Mouse (Mus musculus): ENCODE results near the gene Cdh3. TPM values are rescaled to one million over a fixed set of nuclear protein-coding genes. Genes with fewer than 3 reads are reported as not detected.
A peak's percentile ranks its signal among the peaks of the same experiment; 100 is the strongest.

The Cdh3 gene
- polyA plus RNA-seq, 2 experiments, result 0.60 to 1.4 TPM

GRCm38 (mm10) chr8:106533709-106534108 lies 23.0 kb downstream of the Cdh3 start:
- Histone ChIP-seq H3K4me1 (replicated peaks; ENCODE audit: control insufficient read depth in 2 of 2, insufficient read depth in 2 of 2, low read length in 1 of 2) (peaks cover 0 to 2% of the 10 kb centered on the region in 2 experiments; a peak in 1 of 4 replicates), H3K27me3 (ENCODE audit: control insufficient read depth, insufficient read depth, low read length) (no peaks in the 10 kb centered on the region), H3K4me2 (ENCODE audit: low read depth) (no peak overlapping the region), H3K27ac (no peak overlapping the region), H3K4me3 (ENCODE audit: insufficient read depth in 1 of 2, low read depth in 2 of 2, low read length in 2 of 2) (no peak overlapping the region), H3K9ac (replicated peaks) (no peak overlapping the region), H3K9me3 (ENCODE audit: control insufficient read depth, low read length) (no peaks in the 10 kb centered on the region), H3K36me3 (replicated peaks; ENCODE audit: control insufficient read depth, insufficient read depth, low read depth) (no peaks in the 10 kb centered on the region)
- TF ChIP-seq CTCF (IDR thresholded peaks at IDR 0.05; ENCODE audit: low read depth) (no peak), EP300 (IDR thresholded peaks at IDR 0.05; ENCODE audit: low read depth) (no peak)
- DNase-seq (ENCODE audit: low read depth in 3 of 3, low spot score in 3 of 3), result no peak
- 43% methylated on average over 7 of the region's 7 CpGs for WGBS (ENCODE audit: insufficient replicate concordance)
- no peak for ATAC-seq (ENCODE audit: insufficient read depth)

GRCm38 (mm10) chr8:106534449-106534848 lies 23.8 kb downstream of the Cdh3 start:
- Histone ChIP-seq H3K27me3 (ENCODE audit: control insufficient read depth, insufficient read depth, low read length) (no peaks in the 10 kb centered on the region), H3K27ac (no peak overlapping the region), H3K36me3 (replicated peaks; ENCODE audit: control insufficient read depth, insufficient read depth, low read depth) (no peaks in the 10 kb centered on the region), H3K4me2 (ENCODE audit: low read depth) (no peak overlapping the region), H3K4me3 (ENCODE audit: insufficient read depth in 1 of 2, low read depth in 2 of 2, low read length in 2 of 2) (no peak overlapping the region), H3K4me1 (replicated peaks; ENCODE audit: control insufficient read depth in 2 of 2, insufficient read depth in 2 of 2, low read length in 1 of 2) (peaks cover 0 to 2% of the 10 kb centered on the region in 2 experiments; a peak in 1 of 4 replicates), H3K9me3 (ENCODE audit: control insufficient read depth, low read length) (no peaks in the 10 kb centered on the region), H3K9ac (replicated peaks) (no peak overlapping the region)
- WGBS (ENCODE audit: insufficient replicate concordance), result 26% methylated on average over 6 of the region's 6 CpGs
- DNase-seq (ENCODE audit: low read depth in 3 of 3, low spot score in 3 of 3), result peak; percentile 17 to 33 (median 26)
- TF ChIP-seq CTCF (IDR thresholded peaks at IDR 0.05; ENCODE audit: low read depth) (peak; percentile 71), EP300 (IDR thresholded peaks at IDR 0.05; ENCODE audit: low read depth) (no peak)
- no peak for ATAC-seq (ENCODE audit: insufficient read depth)

- no peaks in the 10 kb centered on the region for H3K36me3 ChIP-seq (replicated peaks; ENCODE audit: control insufficient read depth, insufficient read depth, low read depth)
- TF ChIP-seq EP300 (IDR thresholded peaks at IDR 0.05; ENCODE audit: low read depth), result no peak
- peak; percentile 59 for TF ChIP-seq CTCF (IDR thresholded peaks at IDR 0.05; ENCODE audit: low read depth)
- H3K9me3 ChIP-seq (ENCODE audit: control insufficient read depth, low read length), result no peaks in the 10 kb centered on the region
- ATAC-seq (ENCODE audit: insufficient read depth) (no peak), DNase-seq (ENCODE audit: low read depth in 3 of 3, low spot score in 3 of 3) (no peak)
- H3K4me1 ChIP-seq (replicated peaks; ENCODE audit: control insufficient read depth in 2 of 2, insufficient read depth in 2 of 2, low read length in 1 of 2), result peaks cover 0 to 2% of the 10 kb centered on the region in 2 experiments; a peak in 1 of 4 replicates
- no peak overlapping the region for H3K27ac ChIP-seq
- no peaks in the 10 kb centered on the region for H3K27me3 ChIP-seq (ENCODE audit: control insufficient read depth, insufficient read depth, low read length)
- H3K9ac ChIP-seq (replicated peaks), result no peak overlapping the region
- no peak overlapping the region for H3K4me2 ChIP-seq (ENCODE audit: low read depth)
- 56% methylated on average over 4 of the region's 4 CpGs for WGBS (ENCODE audit: insufficient replicate concordance)
- no peak overlapping the region for H3K4me3 ChIP-seq (ENCODE audit: insufficient read depth in 1 of 2, low read depth in 2 of 2, low read length in 2 of 2)
These were observed 24.8 kb downstream of the Cdh3 start for GRCm38 (mm10) chr8:106535448-106535847.

GRCm38 (mm10) chr8:106539193-106539592 lies 28.5 kb downstream of the Cdh3 start:
- no peak overlapping the region for H3K4me3 ChIP-seq (ENCODE audit: insufficient read depth in 1 of 2, low read depth in 2 of 2, low read length in 2 of 2)
- ATAC-seq (ENCODE audit: insufficient read depth) (no peak), DNase-seq (ENCODE audit: low read depth in 3 of 3, low spot score in 3 of 3) (no peak)
- H3K4me2 ChIP-seq (ENCODE audit: low read depth), result no peak overlapping the region
- WGBS (ENCODE audit: insufficient replicate concordance), result 54% methylated on average over 5 of the region's 5 CpGs
- no peaks in the 10 kb centered on the region for H3K27me3 ChIP-seq (ENCODE audit: control insufficient read depth, insufficient read depth, low read length)
- TF ChIP-seq EP300 (IDR thresholded peaks at IDR 0.05; ENCODE audit: low read depth) (no peak), CTCF (IDR thresholded peaks at IDR 0.05; ENCODE audit: low read depth) (no peak)
- H3K4me1 ChIP-seq (replicated peaks; ENCODE audit: control insufficient read depth in 2 of 2, insufficient read depth in 2 of 2, low read length in 1 of 2), result peaks cover 0 to 2% of the 10 kb centered on the region in 2 experiments; a peak in 1 of 4 replicates
- no peaks in the 10 kb centered on the region for H3K36me3 ChIP-seq (replicated peaks; ENCODE audit: control insufficient read depth, insufficient read depth, low read depth)
- H3K9me3 ChIP-seq (ENCODE audit: control insufficient read depth, low read length), result no peaks in the 10 kb centered on the region
- H3K9ac ChIP-seq (replicated peaks), result no peak overlapping the region
- H3K27ac ChIP-seq, result no peak overlapping the region

GRCm38 (mm10) chr8:106541002-106541401 lies 30.3 kb downstream of the Cdh3 start:
- WGBS (ENCODE audit: insufficient replicate concordance), result 58% methylated on average over 11 of the region's 11 CpGs
- DNase-seq (ENCODE audit: low read depth in 3 of 3, low spot score in 3 of 3) (no peak), ATAC-seq (ENCODE audit: insufficient read depth) (no peak)
- H3K9ac ChIP-seq (replicated peaks), result no peak overlapping the region
- H3K27me3 ChIP-seq (ENCODE audit: control insufficient read depth, insufficient read depth, low read length), result no peaks in the 10 kb centered on the region
- no peak overlapping the region for H3K4me2 ChIP-seq (ENCODE audit: low read depth)
- TF ChIP-seq EP300 (IDR thresholded peaks at IDR 0.05; ENCODE audit: low read depth) (no peak), CTCF (IDR thresholded peaks at IDR 0.05; ENCODE audit: low read depth) (no peak)
- H3K9me3 ChIP-seq (ENCODE audit: control insufficient read depth, low read length), result no peaks in the 10 kb centered on the region
- H3K4me1 ChIP-seq (replicated peaks; ENCODE audit: control insufficient read depth in 2 of 2, insufficient read depth in 2 of 2, low read length in 1 of 2), result peaks cover 0 to 2% of the 10 kb centered on the region in 2 experiments; a peak in 1 of 4 replicates
- no peaks in the 10 kb centered on the region for H3K36me3 ChIP-seq (replicated peaks; ENCODE audit: control insufficient read depth, insufficient read depth, low read depth)
- H3K4me3 ChIP-seq (ENCODE audit: insufficient read depth in 1 of 2, low read depth in 2 of 2, low read length in 2 of 2), result no peak overlapping the region
- no peak overlapping the region for H3K27ac ChIP-seq
